Mouse (Mus musculus) liver, postnatal 0 days (tissue): ENCODE results near the gene Stx2. TPM values are rescaled to one million over a fixed set of nuclear protein-coding genes. Genes with fewer than 3 reads are reported as not detected.

Experiments
- ATAC-seq: fragments of 200-750 bp; cut with Nextera tagmentation; 2 replicates; pipeline ENCODE4 v1.8.0; 2017; ENCODE audit warnings: mild to moderate bottlenecking, moderate library complexity
- DNase-seq: peaks from one replicate; pipeline ENCODE4 v3.0.0-alpha.2; 2016
- H3K27ac ChIP-seq: fragments of 300-500 bp; sonication (generic); 2 replicates; pipeline ENCODE4 v1.5.1; 2014; ENCODE audit warnings: antibody characterized with exemption, moderate library complexity, mild to moderate bottlenecking, low read depth
- H3K27me3 ChIP-seq: fragments of 300-500 bp; sonication (generic); 2 replicates; pipeline ENCODE4 v1.6.1; 2014; ENCODE audit warnings: low read length, control low read depth, mixed read lengths; ENCODE audit not compliant: insufficient read depth
- H3K36me3 ChIP-seq: fragments of 300-500 bp; sonication (generic); replicated peaks from 2 replicates; pipeline ENCODE4 v1.6.1; 2014; ENCODE audit warnings: mild to moderate bottlenecking, control low read depth, low read length, moderate library complexity, mixed read lengths; ENCODE audit not compliant: insufficient read depth
- H3K4me1 ChIP-seq: fragments of 300-500 bp; sonication (generic); 2 replicates; pipeline ENCODE4 v1.6.1; 2014; ENCODE audit warnings: antibody characterized with exemption, mild to moderate bottlenecking, control low read depth; ENCODE audit not compliant: insufficient read depth
- H3K4me2 ChIP-seq: fragments of 300-500 bp; sonication (generic); 2 replicates; pipeline ENCODE4 v1.6.1; 2014; ENCODE audit warnings: low read depth, mild to moderate bottlenecking, low read length, moderate library complexity, mixed read lengths
- H3K4me3 ChIP-seq: fragments of 300-500 bp; sonication (generic); 2 replicates; pipeline ENCODE4 v1.5.1; 2014; ENCODE audit warnings: low read depth, low read length
- H3K9ac ChIP-seq: fragments of 300-500 bp; sonication (generic); replicated peaks from 2 replicates; pipeline ENCODE4 v1.6.1; 2014; ENCODE audit warnings: mild to moderate bottlenecking, moderate library complexity
- H3K9me3 ChIP-seq: fragments of 300-500 bp; sonication (generic); 2 replicates; pipeline ENCODE4 v1.6.1; 2016; ENCODE audit warnings: mild to moderate bottlenecking, control low read depth, low read length, mixed read lengths
- CTCF ChIP-seq: sonication (generic); IDR thresholded peaks from 2 replicates; pipeline ENCODE4 v1.5.1; 2016; ENCODE audit warnings: antibody characterized with exemption, low read depth
- EP300 ChIP-seq: IDR thresholded peaks from 2 replicates; pipeline ENCODE4 v1.6.1; 2016; ENCODE audit warnings: antibody characterized with exemption, low read depth, mild to moderate bottlenecking
- WGBS: fragments of 180-500 bp; shearing (Covaris S2); extraction: QIAGEN DNeasy Blood & Tissue Kit; methylation state at CpG from one replicate; pipeline ENCODE4 v1.1.7; 2014; ENCODE audit not compliant: insufficient replicate concordance; 5-methylcytosine and 5-hydroxymethylcytosine counted together
- polyA plus RNA-seq: library from polyadenylated mRNA; unstranded; fragments of >200 nt; fragmentation: Nextera tagmentation; extraction: Ambion mirVana; gene quantifications from 2 replicates; pipeline ENCODE4 v1.2.1, GENCODE M21; 2015

Gene Stx2
- polyA plus RNA-seq, 1 experiment from 2014 or later: 35.6 TPM

DNA sequence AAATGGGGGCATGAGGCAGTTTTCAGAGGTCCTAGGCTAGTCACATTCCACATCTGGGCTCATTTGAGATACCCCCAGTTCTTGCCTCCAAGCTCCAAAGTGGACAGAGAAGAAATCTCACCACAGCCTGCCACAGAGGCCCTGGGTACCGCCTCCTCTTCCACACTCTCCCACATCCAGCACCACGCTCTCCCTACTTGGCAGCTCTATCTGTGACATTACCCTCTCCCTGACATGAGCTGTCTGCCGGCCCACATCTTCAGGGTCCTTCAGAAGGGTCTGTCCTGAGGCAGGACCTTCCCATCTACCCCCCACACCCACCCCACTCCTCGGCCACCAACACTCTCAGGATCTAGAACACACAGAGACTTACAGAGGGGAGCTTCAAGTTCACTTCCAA lies 56.9 kb downstream of the Stx2 start:
- H3K36me3 ChIP-seq: no peaks in the 10 kb centered on the region
- no peak overlapping the region for H3K4me3 ChIP-seq
- TF ChIP-seq EP300: no peak
- ATAC-seq (no peak), DNase-seq (no peak)
- WGBS: 29% methylated on average over 4 of the region's 4 CpGs
- H3K27ac ChIP-seq: no peak overlapping the region
- no peak overlapping the region for H3K4me2 ChIP-seq
- H3K9me3 ChIP-seq: no peaks in the 10 kb centered on the region
- no peak overlapping the region for H3K9ac ChIP-seq
- no peaks in the 10 kb centered on the region for H3K4me1 ChIP-seq
- peaks cover 4% of the 10 kb centered on the region; the same call in 1 of the 2 replicates for H3K27me3 ChIP-seq

DNA sequence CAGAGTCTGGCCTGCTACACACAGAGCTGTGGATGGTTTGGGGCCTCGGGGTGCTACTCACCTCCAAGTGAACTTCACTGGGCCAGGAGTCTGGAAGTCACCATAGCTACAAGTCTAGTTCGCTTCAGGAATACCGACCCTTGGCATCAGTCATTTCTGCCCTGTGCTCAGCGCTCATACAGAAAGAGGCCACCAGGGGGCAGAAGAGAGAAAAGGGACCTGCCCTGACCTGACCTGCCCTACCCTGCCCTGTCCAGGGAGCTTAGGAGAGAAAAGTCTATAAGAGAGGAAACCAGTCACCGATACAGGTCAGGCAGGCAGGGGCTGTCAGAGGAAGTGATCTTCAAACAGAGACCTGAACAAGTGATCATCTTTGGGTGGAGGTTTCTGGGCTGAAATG lies 61.3 kb downstream of the Stx2 start:
- DNase-seq (peak; percentile 39), ATAC-seq (no peak)
- TF ChIP-seq CTCF: peak; percentile 55
- TF ChIP-seq EP300: no peak
- no peaks in the 10 kb centered on the region for H3K27me3 ChIP-seq
- no peak overlapping the region for H3K4me3 ChIP-seq
- H3K36me3 ChIP-seq: no peaks in the 10 kb centered on the region
- H3K27ac ChIP-seq: no peak overlapping the region
- H3K9ac ChIP-seq: no peak overlapping the region
- H3K4me1 ChIP-seq: no peaks in the 10 kb centered on the region
- no peaks in the 10 kb centered on the region for H3K9me3 ChIP-seq
- no peak overlapping the region for H3K4me2 ChIP-seq
- WGBS: 69% methylated on average over 5 of the region's 5 CpGs

DNA sequence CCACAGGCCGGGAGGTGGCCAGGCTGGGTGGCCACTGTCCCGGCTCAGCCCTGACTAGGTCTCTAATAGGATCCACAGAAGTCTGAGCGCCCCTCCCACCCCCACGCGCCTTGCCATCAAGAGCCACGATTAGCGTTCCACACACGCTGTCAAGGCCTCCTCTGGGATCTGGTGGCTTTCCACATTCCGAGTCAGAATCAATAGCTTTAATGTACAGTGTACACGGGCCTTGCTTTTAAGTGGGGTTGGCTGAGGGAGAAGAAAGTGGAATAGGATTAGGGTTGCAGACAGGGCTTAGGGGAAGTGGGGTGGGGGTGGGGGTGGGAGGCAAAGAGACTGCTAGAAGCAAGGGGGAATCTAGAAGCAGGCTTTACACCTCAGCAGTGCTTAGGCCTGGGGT lies 67.9 kb downstream of the Stx2 start:
- H3K4me1 ChIP-seq: no peaks in the 10 kb centered on the region
- no peak for ATAC-seq
- TF ChIP-seq EP300 (no peak), CTCF (no peak)
- no peaks in the 10 kb centered on the region for H3K9me3 ChIP-seq
- no peak overlapping the region for H3K4me2 ChIP-seq
- WGBS: 69% methylated on average over 10 of the region's 10 CpGs
- no peaks in the 10 kb centered on the region for H3K36me3 ChIP-seq
- no peak overlapping the region for H3K27ac ChIP-seq
- DNase-seq: no peak
- no peaks in the 10 kb centered on the region for H3K27me3 ChIP-seq
- no peak overlapping the region for H3K9ac ChIP-seq
- no peak overlapping the region for H3K4me3 ChIP-seq

DNA sequence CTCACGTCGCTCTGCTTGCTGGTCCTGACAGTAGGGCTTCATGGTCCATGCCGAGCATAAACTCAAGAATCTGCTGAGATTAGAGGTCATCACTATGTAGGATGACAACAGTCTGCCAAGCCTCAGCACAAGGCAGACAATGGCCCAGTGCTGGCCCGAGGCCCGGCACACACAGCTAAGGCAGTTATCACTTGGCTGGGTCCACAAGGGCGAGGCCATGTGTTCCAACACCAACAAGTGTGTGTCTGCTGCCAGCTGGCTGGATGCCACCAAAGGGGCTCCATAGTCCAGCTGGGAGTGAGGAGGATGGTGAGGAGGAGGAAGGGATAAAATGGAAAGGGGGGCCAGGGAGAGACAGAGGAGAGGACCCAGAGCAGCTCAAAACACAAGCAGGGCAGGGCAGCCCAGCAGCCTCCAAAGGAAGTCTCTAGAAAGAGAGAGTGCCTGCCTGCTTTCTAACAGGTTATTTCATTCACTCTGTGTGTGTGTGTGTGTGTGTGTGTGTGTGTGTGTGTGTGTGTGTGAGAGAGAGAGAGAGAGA lies 72.9 kb downstream of the Stx2 start:
- no peak overlapping the region for H3K9ac ChIP-seq
- H3K4me1 ChIP-seq: no peaks in the 10 kb centered on the region
- TF ChIP-seq CTCF (no peak), EP300 (no peak)
- no peak overlapping the region for H3K4me3 ChIP-seq
- H3K36me3 ChIP-seq: no peaks in the 10 kb centered on the region
- 73% methylated on average over 6 of the region's 6 CpGs for WGBS
- ATAC-seq (no peak), DNase-seq (no peak)
- no peaks in the 10 kb centered on the region for H3K27me3 ChIP-seq
- H3K4me2 ChIP-seq: no peak overlapping the region
- H3K9me3 ChIP-seq: no peaks in the 10 kb centered on the region
- H3K27ac ChIP-seq: no peak overlapping the region

Other genes starting within 250 kb of the Stx2 start
- not detected in 2 replicates for gene Rimbp2, start 55.1 kb downstream of the Stx2 start, polyA plus RNA-seq
- gene Ran, start 11.5 kb upstream of the Stx2 start, polyA plus RNA-seq: 183 and 206 TPM in 2 replicates
- gene Adgrd1, start 88.2 kb upstream of the Stx2 start, polyA plus RNA-seq: 0.32 and 0.34 TPM in 2 replicates